Mouse (Mus musculus) WW6 (cell line): ENCODE measurements around the gene Prkn.
"Not testable (repeated sequence)": the region's sequence is repeated elsewhere in the genome, so short reads cannot be mapped to it uniquely, and the experiment has no call there.

ENCODE experiments used
- DNase-seq: peaks from one replicate; pipeline ENCODE4 v3.0.0-alpha.2; 2013; ENCODE audit warnings: low read depth, low spot score

Prkn gene

GRCm38 (mm10) chr17:11981666-11982065 lies 1141.5 kb downstream of the Prkn start:
- DNase-seq, result no peak

- no peak for DNase-seq
These were observed 1148.1 kb downstream of the Prkn start for GRCm38 (mm10) chr17:11988110-11988837.

GRCm38 (mm10) chr17:11989296-11989695 lies 1149.1 kb downstream of the Prkn start:
- no peak for DNase-seq

- no peak for DNase-seq
These were observed 1150.4 kb downstream of the Prkn start for GRCm38 (mm10) chr17:11990386-11991087.

- no peak for DNase-seq
These were observed 1153.1 kb downstream of the Prkn start for GRCm38 (mm10) chr17:11993249-11993648.

GRCm38 (mm10) chr17:11994252-11994651 lies 1154.1 kb downstream of the Prkn start:
- DNase-seq, result no peak

GRCm38 (mm10) chr17:11994754-11995153 lies 1154.6 kb downstream of the Prkn start:
- DNase-seq, result not testable (repeated sequence)

- DNase-seq, result no peak
These were observed 1155.3 kb downstream of the Prkn start for GRCm38 (mm10) chr17:11995522-11995921.

GRCm38 (mm10) chr17:11996311-11996710 lies 1156.1 kb downstream of the Prkn start:
- no peak for DNase-seq

GRCm38 (mm10) chr17:12000285-12000684 lies 1160.1 kb downstream of the Prkn start:
- no peak for DNase-seq

- no peak for DNase-seq
These were observed 1181.1 kb downstream of the Prkn start for GRCm38 (mm10) chr17:12021326-12021725.

- DNase-seq, result no peak
These were observed 1189.2 kb downstream of the Prkn start for GRCm38 (mm10) chr17:12029362-12029761.

- no peak for DNase-seq
These were observed 1189.8 kb downstream of the Prkn start for GRCm38 (mm10) chr17:12029921-12030461.

- no peak for DNase-seq
These were observed 1190.5 kb downstream of the Prkn start for GRCm38 (mm10) chr17:12030556-12031160.

- no peak for DNase-seq
These were observed 1191.2 kb downstream of the Prkn start for GRCm38 (mm10) chr17:12031203-12031942.

- DNase-seq, result no peak
These were observed 1192.0 kb downstream of the Prkn start for GRCm38 (mm10) chr17:12032014-12032791.

GRCm38 (mm10) chr17:12035386-12035785 lies 1195.2 kb downstream of the Prkn start:
- no peak for DNase-seq

GRCm38 (mm10) chr17:12036205-12036604 lies 1196.0 kb downstream of the Prkn start:
- DNase-seq, result no peak

- no peak for DNase-seq
These were observed 1196.9 kb downstream of the Prkn start for GRCm38 (mm10) chr17:12037065-12037464.

- DNase-seq, result no peak
These were observed 1197.4 kb downstream of the Prkn start for GRCm38 (mm10) chr17:12037574-12037973.

- no peak for DNase-seq
These were observed 1198.3 kb downstream of the Prkn start for GRCm38 (mm10) chr17:12038499-12038898.
